Mouse (Mus musculus) limb, embryonic 14.5 days (tissue): ENCODE measurements around the gene Glrx3. TPM values are rescaled to one million over a fixed set of nuclear protein-coding genes. Genes with fewer than 3 reads are reported as not detected.

Experiments used
- ATAC-seq: fragments of 200-750 bp; cut with Nextera tagmentation; 2 replicates; pipeline ENCODE4 v1.8.0; 2017; ENCODE audit warnings: low read depth, moderate number of reproducible peaks, moderate TSS enrichment; ENCODE audit not compliant: low FRiP score
- DNase-seq: peaks from one replicate; pipeline ENCODE4 v3.0.0-alpha.2; 2015; ENCODE audit warnings: low spot score
- H3K27ac ChIP-seq: fragments of 300-500 bp; sonication (generic); replicated peaks from 2 replicates; pipeline ENCODE4 v1.5.1; 2014; ENCODE audit warnings: low read depth, mild to moderate bottlenecking, low read length, moderate library complexity, mixed read lengths
- H3K27me3 ChIP-seq: fragments of 300-500 bp; sonication (generic); 2 replicates; pipeline ENCODE4 v1.6.1; 2014; ENCODE audit warnings: low read length, mixed read lengths; ENCODE audit not compliant: control insufficient read depth, insufficient read depth
- H3K36me3 ChIP-seq: fragments of 300-500 bp; sonication (generic); 2 replicates; pipeline ENCODE4 v1.6.1; 2014; ENCODE audit warnings: mild to moderate bottlenecking, low read length, moderate library complexity, mixed read lengths; ENCODE audit not compliant: control insufficient read depth, insufficient read depth
- H3K4me1 ChIP-seq: fragments of 300-500 bp; sonication (generic); 2 replicates; pipeline ENCODE4 v1.6.1; 2014; ENCODE audit warnings: antibody characterized with exemption, low read length, mixed read lengths; ENCODE audit not compliant: control insufficient read depth, insufficient read depth
- H3K4me2 ChIP-seq: fragments of 300-500 bp; sonication (generic); replicated peaks from 2 replicates; pipeline ENCODE4 v1.6.1; 2014; ENCODE audit warnings: low read depth, mild to moderate bottlenecking, low read length, moderate library complexity; ENCODE audit not compliant: severe bottlenecking
- H3K4me3 ChIP-seq: fragments of 300-500 bp; sonication (generic); replicated peaks from 2 replicates; pipeline ENCODE4 v1.5.1; 2014; ENCODE audit warnings: low read length
- H3K9ac ChIP-seq: fragments of 300-500 bp; sonication (generic); 2 replicates; pipeline ENCODE4 v1.6.1; 2014; ENCODE audit warnings: mild to moderate bottlenecking, low read depth, low read length, moderate library complexity; ENCODE audit not compliant: severe bottlenecking
- H3K9me3 ChIP-seq: fragments of 300-500 bp; sonication (generic); 2 replicates; pipeline ENCODE4 v1.6.1; 2016; ENCODE audit warnings: low read length; ENCODE audit not compliant: control insufficient read depth
- POLR2A ChIP-seq: fragments of 200-500 bp; IDR thresholded peaks from 2 replicates; pipeline ENCODE4 v1.8.0; 2012; ENCODE audit warnings: inconsistent platforms, mild to moderate bottlenecking, moderate library complexity, borderline replicate concordance; ENCODE audit not compliant: insufficient read depth, insufficient read length; ENCODE audit errors: extremely low read depth
- WGBS: fragments of 180-500 bp; shearing (Covaris S2); extraction: QIAGEN DNeasy Blood & Tissue Kit; methylation state at CpG from one replicate; pipeline ENCODE4 v1.1.7; 2014; 5-methylcytosine and 5-hydroxymethylcytosine counted together
- polyA plus RNA-seq, 2 experiments: library from polyadenylated mRNA; depleted of rRNA in 1 of 2; stranded (reverse) in 1 of 2; unstranded in 1 of 2; fragments of >200 nt; fragmentation: Nextera tagmentation in 1 of 2; extraction: Ambion mirVana in 1 of 2; gene quantifications; 2 replicates each; pipeline versions ENCODE4 v1.2.1 to v1.2.3; 2012 to 2014

Gene Glrx3
- polyA plus RNA-seq, 2 experiments = 170 to 274 TPM

- H3K4me3 ChIP-seq = no peak overlapping the region
- H3K9ac ChIP-seq = no peak overlapping the region
- TF ChIP-seq POLR2A = no peak
- H3K9me3 ChIP-seq = no peaks in the 10 kb centered on the region; the same call in 1 of the 2 replicates
- 50% methylated on average over 2 of the region's 2 CpGs for WGBS
- H3K27ac ChIP-seq = no peak overlapping the region
- DNase-seq (peak; percentile 21), ATAC-seq (no peak)
- H3K4me2 ChIP-seq = no peak overlapping the region
- H3K36me3 ChIP-seq = no peaks in the 10 kb centered on the region
- no peaks in the 10 kb centered on the region for H3K27me3 ChIP-seq
- H3K4me1 ChIP-seq = no peaks in the 10 kb centered on the region
Measured at GRCm38 (mm10) chr7:137404146-137404545, 33.3 kb upstream of the Glrx3 start.

GRCm38 (mm10) chr7:137407428-137408058 is 29.9 kb upstream of the Glrx3 start:
- H3K4me3 ChIP-seq = no peak overlapping the region
- H3K27ac ChIP-seq = no peak overlapping the region
- no peak overlapping the region for H3K9ac ChIP-seq
- WGBS = 93% methylated on average over 1 of the region's 1 CpGs
- no peaks in the 10 kb centered on the region for H3K27me3 ChIP-seq
- ATAC-seq = no peak
- no peaks in the 10 kb centered on the region for H3K9me3 ChIP-seq
- TF ChIP-seq POLR2A = no peak
- H3K4me1 ChIP-seq = peaks cover 4% of the 10 kb centered on the region; the same call in 1 of the 2 replicates
- H3K36me3 ChIP-seq = no peaks in the 10 kb centered on the region
- no peak for DNase-seq
- H3K4me2 ChIP-seq = no peak overlapping the region

- TF ChIP-seq POLR2A = no peak
- WGBS = under 1% methylated on average over 63 of the region's 63 CpGs
Measured at GRCm38 (mm10) chr7:137410337-137411197, 26.8 kb upstream of the Glrx3 start, which contains the start of gene 9430038I01Rik. 9430038I01Rik (minus strand) TSS chr7:137410762.

GRCm38 (mm10) chr7:137414710-137415109 is 22.7 kb upstream of the Glrx3 start:
- Histone ChIP-seq H3K27ac (no peak overlapping the region), H3K27me3 (no peaks in the 10 kb centered on the region), H3K4me1 (peaks cover 4% of the 10 kb centered on the region; the same call in 1 of the 2 replicates), H3K9ac (no peak overlapping the region), H3K9me3 (no peaks in the 10 kb centered on the region), H3K4me2 (no peak overlapping the region), H3K36me3 (no peaks in the 10 kb centered on the region), H3K4me3 (no peak overlapping the region)
- ATAC-seq = no peak
- DNase-seq = no peak
- TF ChIP-seq POLR2A = no peak
- 91% methylated on average over 7 of the region's 8 CpGs for WGBS

More at GRCm38 (mm10) chr7:137410337-137411197, 26.8 kb upstream of the Glrx3 start, which contains the start of gene 9430038I01Rik:
- Histone ChIP-seq H3K4me2 (peak within 1 kb of the TSS; percentile 54), H3K27me3 (no peaks in the 10 kb centered on the region), H3K9ac (peak within 1 kb of the TSS; percentile 64), H3K4me1 (peaks cover 4% of the 10 kb centered on the region; the same call in 1 of the 2 replicates), H3K27ac (peak within 1 kb of the TSS; percentile 77), H3K36me3 (no peaks in the 10 kb centered on the region), H3K9me3 (no peaks in the 10 kb centered on the region), H3K4me3 (peak within 1 kb of the TSS; percentile 70)
- DNase-seq = peak; percentile 97
- peak; percentile 100 for ATAC-seq

GRCm38 (mm10) chr7:137420550-137420949 is 16.9 kb upstream of the Glrx3 start:
- TF ChIP-seq POLR2A = no peak
- Histone ChIP-seq H3K27ac (no peak overlapping the region), H3K27me3 (no peaks in the 10 kb centered on the region), H3K9ac (no peak overlapping the region), H3K4me2 (no peak overlapping the region), H3K4me3 (no peak overlapping the region), H3K9me3 (no peaks in the 10 kb centered on the region), H3K4me1 (no peaks in the 10 kb centered on the region), H3K36me3 (no peaks in the 10 kb centered on the region)
- DNase-seq = no peak
- 88% methylated on average over 2 of the region's 2 CpGs for WGBS
- ATAC-seq = no peak
